Mouse (Mus musculus): Measurements from ENCODE around the gene Blvra.

GRCm38 (mm10) chr2:127035006-127035605 is 35.4 kb upstream of the Blvra start:
- TF ChIP-seq CTCF (IDR thresholded peaks at IDR 0.05) (no peak), EP300 (IDR thresholded peaks at IDR 0.05) (no peak)
